Mouse (Mus musculus) myocyte (in vitro differentiated cells): ENCODE data around the gene Sh3pxd2b.

Experiments
- E2F4 ChIP-seq: IDR thresholded peaks from one replicate; pipeline ENCODE4 v1.6.1; 2011; ENCODE audit warnings: mild to moderate bottlenecking, control low read depth, moderate library complexity; ENCODE audit not compliant: insufficient read depth
- MAX ChIP-seq: IDR thresholded peaks from one replicate; pipeline ENCODE4 v1.6.1; 2011; ENCODE audit warnings: low read depth, mild to moderate bottlenecking, control low read depth
- MYOD1 ChIP-seq, 3 experiments: IDR thresholded peaks; one replicate each; pipeline ENCODE4 v1.6.1; 2011; ENCODE audit warnings: control low read depth in 2 of 3, low read depth in 2 of 3, mild to moderate bottlenecking in 2 of 3, moderate library complexity in 1 of 3; ENCODE audit not compliant: insufficient read length in 2 of 3, control insufficient read depth in 1 of 3
- POLR2A ChIP-seq: IDR thresholded peaks from one replicate; pipeline ENCODE4 v1.6.1; 2011; ENCODE audit warnings: low read depth, mild to moderate bottlenecking, control low read depth, moderate library complexity; ENCODE audit not compliant: insufficient read length
- POLR2AphosphoS2 ChIP-seq: IDR thresholded peaks from one replicate; pipeline ENCODE4 v1.6.1; 2011; ENCODE audit warnings: low read depth, control low read depth; ENCODE audit not compliant: insufficient read length
- SRF ChIP-seq: IDR thresholded peaks from one replicate; pipeline ENCODE4 v1.6.1; 2011; ENCODE audit warnings: low read depth; ENCODE audit not compliant: control insufficient read depth, insufficient read length
- TCF12 ChIP-seq: IDR thresholded peaks from one replicate; pipeline ENCODE4 v1.6.1; 2011; ENCODE audit warnings: mild to moderate bottlenecking, control low read depth; ENCODE audit not compliant: poor library complexity, insufficient read depth, severe bottlenecking
- TCF3 ChIP-seq: IDR thresholded peaks from one replicate; pipeline ENCODE4 v1.6.1; 2011; ENCODE audit warnings: low read depth, control low read depth; ENCODE audit not compliant: insufficient read length
- USF1 ChIP-seq: IDR thresholded peaks from one replicate; pipeline ENCODE4 v1.6.1; 2011; ENCODE audit warnings: low read depth, mild to moderate bottlenecking, control low read depth, moderate library complexity

DNA sequence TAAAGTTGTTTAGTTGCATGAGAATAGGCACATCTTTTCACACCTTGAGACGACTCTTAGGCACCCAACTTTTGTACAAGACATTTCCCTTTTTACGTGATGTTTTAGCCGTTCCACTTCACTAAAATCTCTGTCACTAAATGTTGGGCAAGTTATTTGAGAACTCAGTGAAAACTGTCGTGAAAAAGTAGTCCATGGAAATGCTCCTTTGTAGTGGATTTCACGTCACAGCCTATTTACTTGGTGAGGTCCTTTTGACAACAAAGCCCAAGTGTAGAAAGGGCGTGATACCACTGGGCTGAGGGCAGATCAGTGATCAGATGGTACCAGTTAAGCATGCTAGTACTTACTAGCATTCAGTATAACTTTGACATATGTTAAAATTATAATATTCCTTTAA is 108.7 kb downstream of the Sh3pxd2b start:
- TF ChIP-seq MAX (no peak), POLR2A (no peak), E2F4 (no peak), MYOD1 (IDR thresholded peaks at IDR 0.05; ENCODE audit: control insufficient read depth in 1 of 3, insufficient read length in 2 of 3, low read depth in 2 of 3) (no peak), TCF12 (no peak), SRF (no peak), POLR2AphosphoS2 (no peak), USF1 (no peak), TCF3 (no peak)
